Mouse (Mus musculus) hematopoietic multipotent progenitor cell, adult 10-12 weeks (in vitro differentiated cells): ENCODE results near the gene Krtap1-4. TPM values are rescaled to one million over a fixed set of nuclear protein-coding genes. Genes with fewer than 3 reads are reported as not detected.

Source experiments
- polyA plus RNA-seq: library from polyadenylated mRNA; stranded (reverse); fragments of >175 nt; gene quantifications from 2 replicates; pipeline ENCODE4 v1.2.3, GENCODE M21; 2012; ENCODE audit warnings: low replicate concordance

Krtap1-4 gene
- not detected in 2 replicates for polyA plus RNA-seq

GRCm38 (mm10) chr11:99583245-99583704, at the start of gene Krtap1-4:
TSS of gene Krtap1-4 (minus strand) at chr11:99583654.

GRCm38 (mm10) chr11:99628138-99628537, 44.7 kb upstream of the Krtap1-4 start, which contains the start of gene Krtap4-1:
TSS of gene Krtap4-1 (minus strand) at chr11:99628238.

GRCm38 (mm10) chr11:99620335-99620734, 36.9 kb upstream of the Krtap1-4 start, which contains the start of gene Gm11562:
TSS of gene Gm11562 (minus strand) at chr11:99620435.

GRCm38 (mm10) chr11:99614796-99615363, 31.4 kb upstream of the Krtap1-4 start, which contains the start of gene Krtap2-4:
TSS of gene Krtap2-4 (minus strand) at chr11:99614846.

GRCm38 (mm10) chr11:99610089-99610488, 26.6 kb upstream of the Krtap1-4 start, which contains the start of gene Gm11937:
TSS of gene Gm11937 (minus strand) at chr11:99610189.

GRCm38 (mm10) chr11:99603208-99603607, 19.8 kb upstream of the Krtap1-4 start, which contains the start of gene Gm11938:
TSS of gene Gm11938 (minus strand) at chr11:99603308.

GRCm38 (mm10) chr11:99597742-99598141, 14.3 kb upstream of the Krtap1-4 start, which contains the start of gene Krtap9-3:
TSS of gene Krtap9-3 (minus strand) at chr11:99598105.

GRCm38 (mm10) chr11:99590981-99591380, 7.5 kb upstream of the Krtap1-4 start, which contains the start of gene Krtap1-3:
TSS of gene Krtap1-3 (minus strand) at chr11:99591339.

GRCm38 (mm10) chr11:99580636-99581035, 2.8 kb downstream of the Krtap1-4 start, which contains the start of gene Krtap1-5:
TSS of gene Krtap1-5 (minus strand) at chr11:99581016.

GRCm38 (mm10) chr11:99566530-99566929, 16.9 kb downstream of the Krtap1-4 start, which contains the start of gene Krtap3-1:
TSS of gene Krtap3-1 (minus strand) at chr11:99566630.

GRCm38 (mm10) chr11:99559366-99559765, 24.1 kb downstream of the Krtap1-4 start, which contains the start of gene Gm11939:
TSS of gene Gm11939 (minus strand) at chr11:99559466.

GRCm38 (mm10) chr11:99556753-99557152, 26.7 kb downstream of the Krtap1-4 start, which contains the start of gene Krtap3-2:
TSS of gene Krtap3-2 (minus strand) at chr11:99556853.

GRCm38 (mm10) chr11:99550765-99551164, 32.7 kb downstream of the Krtap1-4 start, which contains the start of gene Krtap3-3:
TSS of gene Krtap3-3 (minus strand) at chr11:99550865.

Other genes starting within 250 kb of the Krtap1-4 start
- not detected in 2 replicates for gene Krt26, start 245.7 kb downstream of the Krtap1-4 start, polyA plus RNA-seq
- gene Krt27, start 232.6 kb downstream of the Krtap1-4 start, polyA plus RNA-seq = not detected in 2 replicates
- gene Krt28, start 208.8 kb downstream of the Krtap1-4 start, polyA plus RNA-seq = not detected in 2 replicates
- gene Krt10, start 194.3 kb downstream of the Krtap1-4 start, polyA plus RNA-seq = 4.0 and 10.0 TPM in 2 replicates
- not detected in 2 replicates for gene Krt12, start 161.4 kb downstream of the Krtap1-4 start, polyA plus RNA-seq
- gene Krt20, start 145.5 kb downstream of the Krtap1-4 start, polyA plus RNA-seq = not detected in 2 replicates
- not detected in 2 replicates for gene Krt23, start 90.5 kb downstream of the Krtap1-4 start, polyA plus RNA-seq
- not detected in 2 replicates for gene Krt39, start 62.3 kb downstream of the Krtap1-4 start, polyA plus RNA-seq
- not detected in 2 replicates for gene Krt40, start 40.5 kb downstream of the Krtap1-4 start, polyA plus RNA-seq
- gene Krtap3-3, start 32.8 kb downstream of the Krtap1-4 start, polyA plus RNA-seq = not detected in 2 replicates
- gene Krtap3-2, start 26.8 kb downstream of the Krtap1-4 start, polyA plus RNA-seq = not detected in 2 replicates
- not detected in 2 replicates for gene Gm11939, start 24.2 kb downstream of the Krtap1-4 start, polyA plus RNA-seq
- not detected in 2 replicates for gene Krtap3-1, start 17.0 kb downstream of the Krtap1-4 start, polyA plus RNA-seq
- not detected in 2 replicates for gene Krtap1-5, start 2.6 kb downstream of the Krtap1-4 start, polyA plus RNA-seq
- not detected in 2 replicates for gene Krtap1-3, start 7.7 kb upstream of the Krtap1-4 start, polyA plus RNA-seq
- gene Krtap9-3, start 14.5 kb upstream of the Krtap1-4 start, polyA plus RNA-seq = not detected in 2 replicates
- not detected in 2 replicates for gene Gm11938, start 19.7 kb upstream of the Krtap1-4 start, polyA plus RNA-seq
- not detected in 2 replicates for gene Gm11937, start 26.5 kb upstream of the Krtap1-4 start, polyA plus RNA-seq
- gene Krtap2-4, start 31.2 kb upstream of the Krtap1-4 start, polyA plus RNA-seq = not detected in 2 replicates
- gene Gm11562, start 36.8 kb upstream of the Krtap1-4 start, polyA plus RNA-seq = not detected in 2 replicates
- not detected in 2 replicates for gene Krtap4-1, start 44.6 kb upstream of the Krtap1-4 start, polyA plus RNA-seq
- not detected in 2 replicates for gene Krtap4-2, start 51.4 kb upstream of the Krtap1-4 start, polyA plus RNA-seq
- gene Krtap4-7, start 60.4 kb upstream of the Krtap1-4 start, polyA plus RNA-seq = not detected in 2 replicates
- not detected in 2 replicates for gene Gm11555, start 66.6 kb upstream of the Krtap1-4 start, polyA plus RNA-seq
- not detected in 2 replicates for gene Gm11563, start 75.3 kb upstream of the Krtap1-4 start, polyA plus RNA-seq
- not detected in 2 replicates for gene Krtap4-6, start 82.3 kb upstream of the Krtap1-4 start, polyA plus RNA-seq
- not detected in 2 replicates for gene Gm14190, start 107.1 kb upstream of the Krtap1-4 start, polyA plus RNA-seq
- not detected in 2 replicates for gene Gm14180, start 150.6 kb upstream of the Krtap1-4 start, polyA plus RNA-seq
- not detected in 2 replicates for gene Gm11595, start 189.3 kb upstream of the Krtap1-4 start, polyA plus RNA-seq
- not detected in 2 replicates for gene Krtap4-8, start 197.1 kb upstream of the Krtap1-4 start, polyA plus RNA-seq
- not detected in 2 replicates for gene Krtap4-9, start 201.5 kb upstream of the Krtap1-4 start, polyA plus RNA-seq
- not detected in 2 replicates for gene Gm11596, start 209.8 kb upstream of the Krtap1-4 start, polyA plus RNA-seq
- not detected in 2 replicates for gene Gm11569, start 215.3 kb upstream of the Krtap1-4 start, polyA plus RNA-seq
- gene Gm11554, start 220.8 kb upstream of the Krtap1-4 start, polyA plus RNA-seq = not detected in 2 replicates
- not detected in 2 replicates for gene Krtap4-13, start 226.2 kb upstream of the Krtap1-4 start, polyA plus RNA-seq
- not detected in 2 replicates for gene Gm11564, start 232.0 kb upstream of the Krtap1-4 start, polyA plus RNA-seq